Mouse (Mus musculus) telencephalon, adult 2 months (tissue): Measurements from ENCODE around the gene Cela2a.

Source experiments
- DNase-seq: peaks from one replicate; pipeline ENCODE4 v3.0.0-alpha.2; 2011; ENCODE audit warnings: low read depth, low spot score

Gene Cela2a

DNA sequence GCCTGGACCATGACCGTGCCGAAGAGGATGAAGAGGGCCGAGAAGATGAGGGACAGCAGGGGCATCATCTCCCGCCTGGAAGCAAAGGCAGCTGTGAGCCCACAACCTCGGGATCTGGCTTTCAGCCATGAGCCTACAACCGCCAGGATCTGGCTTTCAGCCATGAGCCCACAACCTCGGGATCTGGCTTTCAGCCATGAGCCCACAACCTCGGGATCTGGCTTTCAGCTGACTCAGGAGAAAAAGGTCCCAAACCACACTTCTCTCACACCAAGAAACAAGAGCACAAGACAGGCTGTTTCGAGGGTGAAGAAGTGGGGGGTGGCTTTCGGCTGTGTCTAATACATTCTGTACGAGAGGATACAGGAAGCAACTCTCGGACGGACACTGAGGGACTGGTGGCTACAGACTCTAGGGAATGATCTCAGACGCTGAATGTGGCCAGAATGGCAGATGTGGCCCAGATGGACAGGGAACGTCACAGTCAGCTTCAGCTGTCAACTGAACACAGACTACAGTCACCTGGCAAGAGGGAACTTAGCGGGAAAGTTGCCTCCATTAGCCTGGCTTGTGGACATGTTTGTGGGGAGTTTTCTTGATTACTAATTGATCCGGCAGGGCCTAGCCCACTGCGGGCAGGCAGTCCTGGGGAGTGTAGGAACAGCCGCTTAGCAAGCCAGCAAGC, 59.1 kb downstream of the Cela2a start:
- no peak for DNase-seq

DNA sequence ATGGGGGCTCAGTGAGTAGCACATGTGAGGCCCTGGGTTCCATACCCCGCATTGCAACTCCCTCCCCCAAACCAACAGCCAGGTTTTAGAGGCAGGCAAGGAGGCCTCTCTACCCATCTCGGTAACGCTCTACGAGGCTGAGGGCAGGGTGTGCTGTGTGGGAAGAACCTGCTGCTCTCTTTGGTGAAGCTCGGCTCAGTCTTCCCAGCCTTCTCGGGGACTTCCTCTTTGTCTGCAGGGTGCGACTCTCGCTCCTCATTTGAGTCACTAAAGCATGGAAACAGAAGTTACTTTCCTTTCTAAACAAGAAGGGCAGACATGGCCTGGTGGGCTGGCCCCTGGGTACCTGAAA, 59.7 kb downstream of the Cela2a start:
- DNase-seq: no peak

DNA sequence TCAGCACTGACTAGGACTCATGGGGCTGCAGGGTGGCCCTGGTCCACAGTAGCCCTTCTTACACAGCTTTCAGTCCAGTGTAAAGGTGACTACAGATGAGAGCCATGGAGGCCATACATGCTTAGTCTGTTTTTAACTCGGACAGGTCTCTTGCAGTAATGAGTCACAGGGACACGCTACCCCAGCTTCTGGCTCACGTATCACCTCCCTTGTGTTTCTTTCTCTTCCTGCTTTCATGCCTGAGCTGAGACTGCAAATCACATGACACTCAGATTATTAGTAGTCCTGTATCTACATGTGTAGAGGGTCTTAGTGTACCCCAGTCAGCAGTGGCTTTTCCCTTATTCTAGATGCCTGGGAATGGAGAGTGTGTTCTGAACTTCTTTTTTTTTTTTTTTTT, 61.0 kb downstream of the Cela2a start:
- DNase-seq: no peak
